Mouse (Mus musculus): ENCODE results near the gene Trp53i13.
"Not testable (repeated sequence)": the region's sequence is repeated elsewhere in the genome, so short reads cannot be mapped to it uniquely, and the experiment has no call there.

The Trp53i13 gene

GRCm38 (mm10) chr11:77515637-77516552, at the start of gene Trp53i13:
TSS of gene Trp53i13 (minus strand) at chr11:77515980.
- DNase-seq (ENCODE audit: low spot score): peak; percentile 31

GRCm38 (mm10) chr11:77545261-77545660, 29.5 kb upstream of the Trp53i13 start:
- no peak for DNase-seq (ENCODE audit: low spot score)

DNA sequence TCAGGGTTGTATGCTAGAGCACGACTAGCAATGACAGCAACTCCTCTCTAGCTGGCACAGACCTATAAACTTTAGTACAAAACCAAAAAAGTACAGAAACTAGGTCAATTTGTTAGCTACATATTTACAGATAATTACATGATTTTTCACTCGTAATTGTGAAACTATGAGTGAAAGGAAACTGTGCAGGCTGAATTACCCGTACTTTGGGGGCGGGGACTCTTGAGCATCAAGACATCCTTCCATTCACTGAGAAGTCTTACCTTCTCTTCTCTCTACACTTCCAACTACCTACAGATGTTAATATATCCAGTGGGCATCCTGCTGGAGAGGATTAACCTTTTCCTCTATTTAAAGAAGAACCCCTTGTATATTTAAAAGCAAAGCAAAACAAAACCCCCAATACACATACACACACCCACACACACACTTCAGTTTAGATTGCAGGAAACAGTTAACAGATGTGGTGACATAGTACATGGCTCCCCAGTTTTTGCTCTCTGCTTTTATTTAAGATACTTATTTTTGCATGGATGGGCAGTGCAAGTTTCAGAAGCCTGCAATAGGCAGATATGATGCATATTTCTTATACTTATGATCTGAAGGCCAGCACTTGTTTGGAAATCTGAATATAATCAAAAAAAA, 16.5 kb upstream of the Trp53i13 start:
- DNase-seq (ENCODE audit: low spot score): no peak

- no peak for DNase-seq (ENCODE audit: low spot score)
Measured at GRCm38 (mm10) chr11:77530862-77531261, 15.1 kb upstream of the Trp53i13 start.

DNA sequence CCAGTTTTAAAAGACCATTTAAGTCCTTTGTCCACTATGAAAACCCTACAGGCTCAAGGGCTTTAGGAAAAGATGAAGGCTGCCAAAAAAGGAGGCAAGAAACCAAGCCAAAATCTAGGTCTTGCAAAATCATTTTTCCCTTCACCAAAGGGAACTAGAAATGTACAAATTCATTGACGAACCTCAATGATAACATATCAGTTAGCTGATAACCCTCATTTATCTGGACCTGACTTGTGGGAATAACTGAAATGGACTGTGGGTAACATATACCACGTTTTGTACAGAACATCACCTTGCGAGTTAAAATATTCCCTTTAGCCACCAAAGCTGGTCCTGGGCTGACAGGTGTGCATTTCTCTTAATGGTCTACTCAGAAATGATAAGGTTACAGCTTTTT, 13.9 kb upstream of the Trp53i13 start:
- DNase-seq (ENCODE audit: low spot score): no peak

DNA sequence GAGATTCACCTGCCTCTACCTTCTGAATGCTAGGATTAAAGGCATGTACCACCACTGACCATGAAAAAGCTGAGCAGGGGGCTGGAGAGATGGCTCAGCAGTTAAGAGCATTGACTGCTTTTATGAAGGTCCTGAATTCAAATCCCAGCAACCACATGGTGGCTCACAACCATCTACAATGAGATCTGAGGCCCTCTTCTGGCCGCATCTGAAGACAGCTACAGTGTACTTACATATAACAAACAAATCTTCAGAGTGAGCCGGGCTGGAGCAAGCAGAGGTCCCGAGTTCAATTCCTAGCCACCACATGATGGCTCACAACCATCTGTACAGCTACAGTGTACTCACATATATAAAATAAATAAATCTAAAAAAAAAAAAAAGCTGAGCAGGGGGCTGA, 12.6 kb upstream of the Trp53i13 start:
- DNase-seq (ENCODE audit: low spot score): not testable (repeated sequence)

DNA sequence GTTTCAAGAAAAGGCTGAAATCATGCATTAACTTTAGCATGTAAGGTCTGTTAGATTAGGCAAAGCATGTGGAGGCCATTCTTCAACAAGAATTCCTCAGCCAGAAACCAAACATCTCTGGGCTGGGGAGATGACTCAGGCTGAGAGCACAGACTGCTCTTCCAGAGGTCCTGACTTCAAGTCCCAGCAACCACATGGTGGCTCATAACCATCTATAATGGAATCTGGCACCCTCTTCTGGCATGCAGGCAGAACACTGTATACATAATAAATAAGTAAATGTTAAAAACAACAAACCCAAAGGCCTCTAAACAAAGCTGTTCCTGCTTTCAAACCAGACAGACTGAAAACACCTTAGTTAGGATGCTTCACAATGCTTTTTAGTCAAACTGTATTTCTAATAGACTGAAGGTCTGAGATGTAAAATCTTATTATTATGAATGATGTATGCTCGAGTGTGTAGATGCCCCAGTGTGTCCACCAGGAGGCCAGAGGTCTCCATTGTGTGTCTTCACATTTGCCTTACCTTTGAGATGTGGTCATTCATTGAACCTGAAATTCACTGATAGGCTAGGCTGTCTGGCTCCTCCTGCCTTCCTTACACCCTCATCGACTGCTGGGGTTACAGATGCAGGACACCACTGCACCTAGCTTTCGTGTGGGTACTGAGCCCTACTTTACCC, 10.2 kb upstream of the Trp53i13 start:
- DNase-seq (ENCODE audit: low spot score): no peak

DNA sequence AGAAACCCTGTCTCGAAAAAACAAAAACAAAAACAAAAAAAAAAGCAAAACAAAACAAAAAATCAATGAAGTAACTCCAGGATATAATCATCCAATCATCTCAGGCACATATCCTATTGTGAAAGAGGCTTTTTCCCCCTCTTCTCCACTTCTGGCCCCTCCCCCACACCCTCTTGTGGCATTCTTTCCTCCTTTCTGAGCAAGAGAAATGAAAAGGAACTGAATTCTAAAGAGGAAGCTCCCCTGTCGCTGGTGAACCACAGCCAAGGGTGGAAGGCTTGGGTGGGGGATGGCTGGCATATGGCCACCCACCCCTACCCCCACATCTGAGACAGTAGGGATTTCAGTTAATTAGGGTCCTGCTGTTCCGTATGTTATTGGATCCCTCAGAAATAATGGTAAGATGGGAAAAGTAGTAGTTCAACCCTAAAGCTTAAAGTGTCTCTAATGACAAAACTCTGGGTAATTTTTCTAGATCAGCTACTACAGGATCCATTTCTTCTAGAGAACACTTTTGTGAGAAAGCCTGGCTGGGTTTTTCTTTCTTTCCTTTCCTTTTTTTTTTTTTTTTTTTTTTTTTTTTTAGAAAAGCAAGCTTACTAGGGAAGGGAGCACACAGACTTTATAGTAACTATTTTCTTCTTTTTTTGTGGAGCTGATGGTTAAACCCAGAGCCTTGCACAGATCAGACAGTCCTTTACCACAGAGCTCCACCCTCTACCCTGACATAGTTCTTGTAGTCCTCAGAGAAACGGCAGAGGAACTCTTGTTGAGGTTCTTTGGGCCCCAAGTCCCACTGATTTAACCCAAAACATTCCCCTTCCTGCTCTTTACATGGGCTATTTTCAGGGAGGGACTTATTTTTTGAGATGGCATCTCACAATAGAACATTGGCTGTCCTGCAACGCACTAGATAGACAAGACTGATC, 5.1 kb upstream of the Trp53i13 start:
- no peak for DNase-seq (ENCODE audit: low spot score)

GRCm38 (mm10) chr11:77519043-77519442, 3.3 kb upstream of the Trp53i13 start, which contains the start of gene Gm10392:
TSS of gene Gm10392 (minus strand) at chr11:77519198.
- no peak for DNase-seq (ENCODE audit: low spot score)

DNA sequence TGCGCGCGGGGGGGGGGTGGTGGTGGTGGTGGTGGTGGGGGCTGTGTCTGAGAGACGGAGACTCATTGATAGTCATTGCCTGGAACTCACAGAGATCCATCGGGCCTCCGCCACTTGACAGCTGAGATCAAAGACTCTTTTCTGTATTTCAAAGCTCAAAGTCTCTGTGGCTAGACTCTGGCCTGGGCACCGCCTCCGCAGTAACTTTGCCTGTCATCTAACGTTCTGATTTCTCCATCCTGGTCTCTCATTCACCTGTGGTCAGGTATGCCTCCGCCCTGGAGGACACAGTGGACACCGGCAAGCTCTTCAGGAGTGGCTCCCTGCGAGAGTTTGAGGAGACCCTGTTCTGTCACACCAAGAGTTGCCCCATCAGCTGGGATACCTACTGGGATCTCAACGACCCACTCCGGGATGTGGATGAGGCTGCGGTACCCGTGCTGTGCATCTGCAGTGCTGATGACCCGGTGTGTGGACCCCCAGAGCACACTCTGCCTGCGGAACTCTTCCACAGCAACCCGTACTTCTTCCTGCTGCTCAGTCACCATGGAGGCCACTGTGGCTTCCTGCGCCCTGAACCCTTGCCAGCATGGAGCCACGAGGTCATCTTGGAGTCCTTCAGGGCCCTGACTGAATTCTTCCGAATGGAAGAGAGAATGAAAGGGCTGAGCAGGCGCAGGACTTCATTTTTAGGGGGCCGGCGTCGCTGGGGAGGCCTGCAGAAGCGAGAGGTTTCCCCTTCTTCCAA, 2.4 kb upstream of the Trp53i13 start:
- DNase-seq (ENCODE audit: low spot score): no peak

DNA sequence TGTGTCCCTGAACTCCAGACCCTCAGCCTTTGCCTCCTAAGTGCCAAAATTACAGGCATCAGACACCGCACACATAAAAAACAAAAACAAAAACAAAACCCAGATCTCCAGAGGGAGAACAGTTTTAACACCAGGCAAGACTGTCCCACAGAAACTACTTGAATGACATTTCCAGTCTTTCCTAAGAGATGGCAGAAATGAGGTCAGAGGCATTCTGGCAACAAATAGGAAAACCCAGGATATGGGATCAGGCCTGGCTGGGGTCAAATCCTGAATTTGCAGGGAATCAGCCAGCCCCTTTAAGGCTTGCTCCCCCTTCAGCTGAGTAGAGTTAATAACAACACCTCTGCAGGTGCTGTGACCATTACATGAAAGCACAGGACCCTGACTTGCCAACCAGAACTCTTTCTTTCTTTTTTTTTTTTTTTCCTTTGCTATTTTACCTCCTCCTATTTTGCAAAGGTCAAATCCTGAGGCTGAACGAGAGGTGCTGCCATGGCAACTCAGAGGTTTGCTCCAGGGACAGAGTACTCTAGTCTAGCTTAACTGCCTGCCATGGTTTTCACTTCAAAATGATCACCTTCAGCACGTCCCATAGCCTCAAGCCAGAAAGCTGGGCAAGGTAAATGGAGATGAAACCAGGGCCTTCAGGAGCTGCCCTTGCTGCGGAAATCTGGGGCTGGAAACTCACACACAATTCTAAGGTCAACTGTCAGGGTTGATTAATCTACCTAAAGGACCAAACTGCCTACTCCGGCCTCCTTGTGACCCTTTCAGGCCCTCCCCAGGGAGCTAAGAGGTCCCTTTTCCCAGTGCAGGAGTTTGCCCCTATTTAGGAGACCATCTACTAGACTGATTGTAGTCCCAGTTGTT, 1.0 kb upstream of the Trp53i13 start:
- DNase-seq (ENCODE audit: low spot score): no peak

- peak; percentile 73 for DNase-seq (ENCODE audit: low spot score)
Measured at GRCm38 (mm10) chr11:77514832-77515636, 746 bp downstream of the Trp53i13 start, which contains the start of gene Abhd15. TSS of gene Abhd15 (plus strand) at chr11:77515121.

DNA sequence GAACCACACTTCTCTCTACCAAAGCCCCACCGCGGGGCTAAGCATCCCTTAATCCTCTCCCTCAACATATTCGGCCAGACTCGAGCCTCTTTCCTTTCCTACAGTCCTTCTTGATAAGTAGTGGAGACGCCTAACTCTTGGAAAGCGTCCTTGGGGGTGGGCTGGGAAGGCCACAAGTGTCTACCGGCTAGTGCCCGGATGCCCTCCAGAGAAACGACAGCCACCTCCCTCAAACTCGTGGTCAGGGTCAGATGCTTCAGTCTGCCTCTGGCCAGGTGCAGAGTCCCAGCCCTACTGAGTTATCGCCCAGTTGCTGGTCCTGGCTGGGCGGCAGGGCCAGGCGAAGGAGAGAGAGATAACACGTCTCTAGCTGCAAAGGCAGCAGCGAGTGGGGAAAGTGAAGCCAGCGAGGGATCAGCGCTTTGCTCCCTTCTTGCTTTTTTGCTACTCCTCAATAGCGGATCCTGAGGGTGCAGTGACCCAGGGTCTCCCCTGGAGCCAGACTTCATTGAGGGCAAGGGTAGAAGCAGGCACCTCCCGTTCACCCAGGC, 1.4 kb downstream of the Trp53i13 start:
- DNase-seq (ENCODE audit: low spot score): peak; percentile 25

GRCm38 (mm10) chr11:77513811-77514170, 2.0 kb downstream of the Trp53i13 start:
- no peak for DNase-seq (ENCODE audit: low spot score)

DNA sequence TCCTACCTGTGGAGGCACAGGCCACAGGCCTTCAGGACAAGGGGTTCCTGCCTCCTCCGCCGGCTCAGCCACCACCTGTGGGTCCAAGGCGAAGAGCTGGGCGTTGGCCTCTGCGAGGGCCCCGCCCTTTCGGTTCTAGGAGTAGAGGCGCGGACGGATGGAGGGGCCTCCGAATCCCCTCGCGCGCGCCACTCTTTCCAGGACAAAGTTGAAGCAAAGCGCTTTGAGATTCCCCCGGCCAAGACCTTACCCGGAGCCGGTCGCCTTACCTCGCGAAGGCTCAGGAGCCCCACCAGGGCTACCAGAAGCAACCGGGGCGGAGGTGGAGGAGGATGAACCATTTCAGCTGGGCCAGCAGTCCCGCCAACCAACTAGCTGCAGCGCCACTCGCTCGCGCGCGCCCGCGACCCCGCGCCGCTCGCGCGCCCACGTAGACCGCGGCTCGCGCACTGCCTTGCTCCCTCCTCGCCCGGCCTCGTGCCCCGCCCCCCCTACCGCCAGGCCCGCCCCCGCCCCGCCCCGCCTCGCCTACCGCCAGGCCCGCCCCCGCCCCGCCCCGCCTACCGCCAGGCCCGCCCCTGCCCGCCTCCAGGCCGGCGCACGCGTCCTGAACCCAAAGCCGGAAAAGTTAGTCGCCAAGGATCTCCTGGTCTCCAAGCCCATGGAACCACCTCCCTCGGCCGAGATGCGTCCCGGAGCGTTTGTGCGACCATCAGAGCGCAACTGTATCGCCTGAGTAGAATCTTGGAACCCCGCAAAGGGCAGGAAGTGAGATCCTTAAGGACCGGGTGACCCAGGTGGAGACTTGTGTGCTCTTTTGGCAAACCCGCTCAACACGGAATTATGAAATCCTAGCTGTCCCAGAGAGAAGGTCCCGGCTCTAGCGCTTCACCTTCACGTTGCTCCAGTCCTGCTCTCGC, 2.6 kb downstream of the Trp53i13 start:
- DNase-seq (ENCODE audit: low spot score): peak; percentile 86

DNA sequence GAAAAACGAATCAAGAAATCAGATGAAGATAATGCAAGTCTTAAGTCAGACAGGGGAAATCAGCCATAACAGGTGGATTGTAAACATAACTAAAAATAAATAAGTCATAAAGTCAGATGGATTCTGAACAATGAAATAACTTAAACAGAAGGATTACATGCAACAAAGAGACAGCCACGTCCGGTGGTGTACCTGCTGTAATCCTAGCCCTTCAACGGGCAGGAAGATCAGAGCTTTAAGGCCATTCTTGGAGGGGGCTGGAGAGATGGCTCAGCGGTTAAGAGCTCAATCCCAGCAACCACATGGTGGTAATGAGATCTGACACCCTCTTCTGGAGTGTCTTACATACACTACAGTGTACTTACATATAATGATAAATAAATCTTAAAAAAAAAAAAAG, 4.4 kb downstream of the Trp53i13 start:
- DNase-seq (ENCODE audit: low spot score): peak; percentile 3
